Mouse (Mus musculus): Measurements from ENCODE around the gene Kpna4. TPM values are rescaled to one million over a fixed set of nuclear protein-coding genes. Genes with fewer than 3 reads are reported as not detected.
A peak's percentile ranks its signal among the peaks of the same experiment; 100 is the strongest.

Kpna4 gene
- total and polyA plus RNA-seq, 2 experiments from 2014 or later: 26.4 to 53.0 TPM

- no peak for TF ChIP-seq CTCF (IDR thresholded peaks at IDR 0.05; ENCODE audit: low read depth)
These were observed 12.2 kb downstream of the Kpna4 start for GRCm38 (mm10) chr3:69114760-69115159.

GRCm38 (mm10) chr3:69113956-69114355 lies 13.0 kb downstream of the Kpna4 start:
- H3K4me3 ChIP-seq (ENCODE audit: low read length): no peak overlapping the region
- no peaks in the 10 kb centered on the region for H3K9me3 ChIP-seq (ENCODE audit: low read length)
- TF ChIP-seq CTCF (IDR thresholded peaks at IDR 0.05; ENCODE audit: low read depth): no peak
- H3K27me3 ChIP-seq (ENCODE audit: insufficient read depth, low read length): no peaks in the 10 kb centered on the region
- WGBS: 82% methylated on average over 1 of the region's 1 CpGs
- H3K4me2 ChIP-seq (ENCODE audit: low read depth, low read length): no peak overlapping the region
- DNase-seq (ENCODE audit: low spot score) (no peak), ATAC-seq (no peak)
- H3K36me3 ChIP-seq (ENCODE audit: insufficient read depth, low read length): no peaks in the 10 kb centered on the region
- no peak overlapping the region for H3K27ac ChIP-seq
- no peak overlapping the region for H3K9ac ChIP-seq (replicated peaks; ENCODE audit: low read length)
- no peaks in the 10 kb centered on the region for H3K4me1 ChIP-seq (ENCODE audit: insufficient read depth, low read length)

More at GRCm38 (mm10) chr3:69114760-69115159, 12.2 kb downstream of the Kpna4 start:
- Histone ChIP-seq H3K9ac (replicated peaks; ENCODE audit: low read length) (no peak overlapping the region), H3K4me1 (ENCODE audit: insufficient read depth, low read length) (no peaks in the 10 kb centered on the region), H3K27me3 (ENCODE audit: insufficient read depth, low read length) (no peaks in the 10 kb centered on the region), H3K27ac (no peak overlapping the region), H3K4me3 (ENCODE audit: low read length) (no peak overlapping the region), H3K4me2 (ENCODE audit: low read depth, low read length) (no peak overlapping the region), H3K9me3 (ENCODE audit: low read length) (no peaks in the 10 kb centered on the region), H3K36me3 (ENCODE audit: insufficient read depth, low read length) (no peaks in the 10 kb centered on the region)
- WGBS: 74% methylated on average over 1 of the region's 1 CpGs
- ATAC-seq (no peak), DNase-seq (ENCODE audit: low spot score) (no peak)

- H3K9ac ChIP-seq (replicated peaks; ENCODE audit: low read length): no peak overlapping the region
- WGBS: 100% methylated on average over 1 of the region's 1 CpGs
- no peak overlapping the region for H3K4me2 ChIP-seq (ENCODE audit: low read depth, low read length)
- H3K4me1 ChIP-seq (ENCODE audit: insufficient read depth, low read length): no peaks in the 10 kb centered on the region
- no peak for TF ChIP-seq CTCF (IDR thresholded peaks at IDR 0.05; ENCODE audit: low read depth)
- H3K9me3 ChIP-seq (ENCODE audit: low read length): no peaks in the 10 kb centered on the region
- no peak for ATAC-seq
- no peak for DNase-seq (ENCODE audit: low spot score)
- no peak overlapping the region for H3K27ac ChIP-seq
- H3K27me3 ChIP-seq (ENCODE audit: insufficient read depth, low read length): no peaks in the 10 kb centered on the region
- H3K36me3 ChIP-seq (ENCODE audit: insufficient read depth, low read length): no peaks in the 10 kb centered on the region
- no peak overlapping the region for H3K4me3 ChIP-seq (ENCODE audit: low read length)
These were observed 17.8 kb downstream of the Kpna4 start for GRCm38 (mm10) chr3:69109079-69109478.

GRCm38 (mm10) chr3:69094456-69094855 lies 32.5 kb downstream of the Kpna4 start:
- 92% methylated on average over 7 of the region's 7 CpGs for whole genome bisulfite sequencing
- H3K27me3 ChIP-seq (ENCODE audit: insufficient read depth, low read length): no peaks in the 10 kb centered on the region

GRCm38 (mm10) chr3:69064005-69064404 lies 62.9 kb downstream of the Kpna4 start:
- no peaks in the 10 kb centered on the region for H3K36me3 ChIP-seq (ENCODE audit: insufficient read depth, low read length)
- H3K27me3 ChIP-seq (ENCODE audit: insufficient read depth, low read length): no peaks in the 10 kb centered on the region
- DNase-seq (ENCODE audit: low spot score) (peak; percentile 72), ATAC-seq (no peak)
- H3K27ac ChIP-seq: no peak overlapping the region
- peak; percentile 62 for TF ChIP-seq CTCF (IDR thresholded peaks at IDR 0.05; ENCODE audit: low read depth)
- WGBS: 25% methylated on average over 1 of the region's 1 CpGs
- no peak overlapping the region for H3K4me3 ChIP-seq (ENCODE audit: low read length)
- no peak overlapping the region for H3K4me2 ChIP-seq (ENCODE audit: low read depth, low read length)
- no peaks in the 10 kb centered on the region for H3K9me3 ChIP-seq (ENCODE audit: low read length)
- no peaks in the 10 kb centered on the region for H3K4me1 ChIP-seq (ENCODE audit: insufficient read depth, low read length)
- no peak overlapping the region for H3K9ac ChIP-seq (replicated peaks; ENCODE audit: low read length)

More at GRCm38 (mm10) chr3:69094456-69094855, 32.5 kb downstream of the Kpna4 start:
- DNase-seq (ENCODE audit: low spot score): no peak
- peaks cover 23% of the 10 kb centered on the region; the same call in 1 of the 2 replicates for H3K36me3 ChIP-seq (ENCODE audit: insufficient read depth, low read length)
- H3K9me3 ChIP-seq (ENCODE audit: low read length): no peaks in the 10 kb centered on the region
- H3K4me2 ChIP-seq (ENCODE audit: low read depth, low read length): no peak overlapping the region
- H3K27ac ChIP-seq: no peak overlapping the region
- no peaks in the 10 kb centered on the region for H3K4me1 ChIP-seq (ENCODE audit: insufficient read depth, low read length)
- no peak for TF ChIP-seq CTCF (IDR thresholded peaks at IDR 0.05; ENCODE audit: low read depth)
- H3K9ac ChIP-seq (replicated peaks; ENCODE audit: low read length): no peak overlapping the region
- H3K4me3 ChIP-seq (ENCODE audit: low read length): no peak overlapping the region
- ATAC-seq: no peak

GRCm38 (mm10) chr3:69062764-69063163 lies 64.1 kb downstream of the Kpna4 start:
- no peak for DNase-seq (ENCODE audit: low spot score)
- H3K9ac ChIP-seq (replicated peaks; ENCODE audit: low read length): no peak overlapping the region
- WGBS: 89% methylated on average over 1 of the region's 1 CpGs
- no peak overlapping the region for H3K27ac ChIP-seq
- H3K4me1 ChIP-seq (ENCODE audit: insufficient read depth, low read length): no peaks in the 10 kb centered on the region
- no peaks in the 10 kb centered on the region for H3K9me3 ChIP-seq (ENCODE audit: low read length)
- TF ChIP-seq CTCF (IDR thresholded peaks at IDR 0.05; ENCODE audit: low read depth): no peak
- no peaks in the 10 kb centered on the region for H3K36me3 ChIP-seq (ENCODE audit: insufficient read depth, low read length)
- no peak overlapping the region for H3K4me3 ChIP-seq (ENCODE audit: low read length)
- ATAC-seq: no peak
- H3K4me2 ChIP-seq (ENCODE audit: low read depth, low read length): no peak overlapping the region
- H3K27me3 ChIP-seq (ENCODE audit: insufficient read depth, low read length): no peaks in the 10 kb centered on the region

- no peak overlapping the region for H3K9ac ChIP-seq (replicated peaks; ENCODE audit: low read length)
- no peaks in the 10 kb centered on the region for H3K4me1 ChIP-seq (ENCODE audit: insufficient read depth, low read length)
- H3K36me3 ChIP-seq (ENCODE audit: insufficient read depth, low read length): no peaks in the 10 kb centered on the region
- H3K4me3 ChIP-seq (ENCODE audit: low read length): no peak overlapping the region
- TF ChIP-seq CTCF (IDR thresholded peaks at IDR 0.05; ENCODE audit: low read depth): no peak
- ATAC-seq (no peak), DNase-seq (ENCODE audit: low spot score) (no peak)
- no peak overlapping the region for H3K27ac ChIP-seq
- no peaks in the 10 kb centered on the region for H3K9me3 ChIP-seq (ENCODE audit: low read length)
- WGBS: 97% methylated on average over 4 of the region's 4 CpGs
- H3K27me3 ChIP-seq (ENCODE audit: insufficient read depth, low read length): no peaks in the 10 kb centered on the region
- H3K4me2 ChIP-seq (ENCODE audit: low read depth, low read length): no peak overlapping the region
These were observed 66.2 kb downstream of the Kpna4 start for GRCm38 (mm10) chr3:69060672-69061071.
